ENCODE assay signal across 24 mouse cellular contexts in genomic region chr6:100139809-100140208, GRCm38 (mm10).
DNase-seq lines count a peak whose midpoint lies in the region; ATAC-seq and TF ChIP-seq lines count a peak whose summit lies in the region.
"Had no signal": no experiment of that assay in that cellular context is flagged by ENCODE, and none has a peak within 500 bp of the region (broad histone marks: within the 10 kb centered on the region; RNA-seq: fewer than 3 reads in every experiment).

No protein-coding gene starts in this region.

- dilution Hi-C loops in CH12.LX (cut with MboI; ENCODE audit: extremely low pct_ligation_motif_present, extremely low pct_unique_long_range_greater_than_20kb, low sequenced_read_pairs): no loop called here

- in situ Hi-C loops in CH12.LX (cut with MboI; ENCODE audit: low pct_ligation_motif_present, low pct_unique_long_range_greater_than_20kb, low sequenced_read_pairs): loop anchor here (10.0 kb wide), 1 partner anchor 235 kb away; no protein-coding TSS in a partner anchor

- no peak for TF ChIP-seq POLR2A in CH12.LX (IDR thresholded peaks at IDR 0.05; ENCODE audit: low read depth, low read length)

- H3K4me1 ChIP-seq in hindbrain, embryonic 14.5 days (replicated peaks; ENCODE audit: control insufficient read depth, insufficient read depth, low read length): peaks cover 27% of the 10 kb centered on the region
- peaks cover 44% of the 10 kb centered on the region for H3K4me1 ChIP-seq in hindbrain, embryonic 10.5 days (replicated peaks)
- H3K4me1 ChIP-seq in midbrain, embryonic 15.5 days: peaks cover 30% of the 10 kb centered on the region
- H3K4me1 ChIP-seq in midbrain, embryonic 11.5 days (ENCODE audit: control insufficient read depth, insufficient read depth, low read length): peaks cover 15% of the 10 kb centered on the region
- peaks cover 14 to 75% of the 10 kb centered on the region in 2 experiments for H3K4me1 ChIP-seq in CH12.LX (ENCODE audit: control insufficient read depth in 1 of 2, insufficient read depth in 2 of 2)

- no peak for TF ChIP-seq EP300 in CH12.LX (IDR thresholded peaks at IDR 0.05; ENCODE audit: low read length)

- no peak overlapping the region for H3K9ac ChIP-seq in hindbrain, embryonic 14.5 days
- H3K9ac ChIP-seq in midbrain, embryonic 15.5 days: no peak overlapping the region
- no peak overlapping the region for H3K9ac ChIP-seq in midbrain, embryonic 11.5 days (ENCODE audit: low read length)
- H3K9ac ChIP-seq in CH12.LX (ENCODE audit: insufficient read depth, low read depth): no peak overlapping the region
- H3K9ac ChIP-seq: embryonic facial prominence, embryonic 12.5 days; embryonic facial prominence, embryonic 15.5 days; forebrain, embryonic 12.5 days; hindbrain, embryonic 15.5 days; intestine, embryonic 15.5 days had no signal

- peak; percentile 58 for DNase-seq in hindbrain, embryonic 14.5 days (ENCODE audit: low spot score)
- no peak for DNase-seq in hindbrain, embryonic 10.5 days (ENCODE audit: low spot score)
- DNase-seq in midbrain, embryonic 11.5 days (ENCODE audit: low spot score, missing footprints): no peak
- DNase-seq in CH12.LX (ENCODE audit: extremely low read depth): peak; percentile 66
- DNase-seq in splenic B cell, adult 2 months (ENCODE audit: low read depth, low spot score): peak; percentile 27
- DNase-seq in neural tube, embryonic 10.5 days (ENCODE audit: extremely low spot score, low spot score): no peak
- DNase-seq: adrenal gland, adult 8-10 months; adrenal gland, postnatal 25 days; cerebellum, adult 18-20 months; cerebellum, adult 9-10 months; cerebellum, postnatal 25 days; gastrocnemius, adult 2 months; gastrocnemius, postnatal 14 days; heart, adult 11 months had no signal

- no peak overlapping the region for H3K4me2 ChIP-seq in hindbrain, embryonic 14.5 days (replicated peaks)
- H3K4me2 ChIP-seq in midbrain, embryonic 15.5 days: no peak overlapping the region
- H3K4me2 ChIP-seq in midbrain, embryonic 11.5 days: no peak overlapping the region
- peak overlapping the region; percentile 76 for H3K4me2 ChIP-seq in CH12.LX (ENCODE audit: insufficient read depth, low read depth, poor library complexity, severe bottlenecking)
- H3K4me2 ChIP-seq: embryonic facial prominence, embryonic 12.5 days; embryonic facial prominence, embryonic 15.5 days; forebrain, embryonic 12.5 days; heart, embryonic 11.5 days; hindbrain, embryonic 15.5 days; intestine, embryonic 15.5 days had no signal

- no peak for ATAC-seq in hindbrain, embryonic 14.5 days (ENCODE audit: low FRiP score)
- peak; percentile 65 for ATAC-seq in midbrain, embryonic 15.5 days (replicated peaks)
- no peak for ATAC-seq in midbrain, embryonic 11.5 days (ENCODE audit: low FRiP score)
- ATAC-seq: activated CD4-positive, CD25-positive, alpha-beta regulatory T cell, adult 4 months; CD4-positive, CD25-positive, alpha-beta regulatory T cell, adult 4 months; forebrain, embryonic 16.5 days had no signal

- H3K27ac ChIP-seq in hindbrain, embryonic 14.5 days: no peak overlapping the region
- no peak overlapping the region for H3K27ac ChIP-seq in hindbrain, embryonic 10.5 days
- H3K27ac ChIP-seq in midbrain, embryonic 15.5 days: peak overlapping the region; percentile 17; the same call in 1 of the 2 replicates
- no peak overlapping the region for H3K27ac ChIP-seq in midbrain, embryonic 11.5 days (ENCODE audit: low read depth, low read length)
- H3K27ac ChIP-seq in CH12.LX (ENCODE audit: insufficient read depth, low read depth): no peak overlapping the region
- H3K27ac ChIP-seq: embryonic facial prominence, embryonic 12.5 days; embryonic facial prominence, embryonic 15.5 days; forebrain, embryonic 12.5 days; gastrocnemius, adult 2 months; hindbrain, embryonic 15.5 days; intestine, embryonic 15.5 days had no signal

- H3K9me3 ChIP-seq in hindbrain, embryonic 14.5 days (ENCODE audit: control insufficient read depth, low read length): no peaks in the 10 kb centered on the region
- H3K9me3 ChIP-seq in hindbrain, embryonic 10.5 days: no peaks in the 10 kb centered on the region
- H3K9me3 ChIP-seq in midbrain, embryonic 15.5 days: no peaks in the 10 kb centered on the region
- no peaks in the 10 kb centered on the region for H3K9me3 ChIP-seq in midbrain, embryonic 11.5 days (ENCODE audit: control insufficient read depth, low read length)
- H3K9me3 ChIP-seq in CH12.LX (replicated peaks; ENCODE audit: low read length): no peaks in the 10 kb centered on the region
- H3K9me3 ChIP-seq: embryonic facial prominence, embryonic 12.5 days; embryonic facial prominence, embryonic 15.5 days; forebrain, embryonic 12.5 days; hindbrain, embryonic 15.5 days; intestine, embryonic 15.5 days had no signal

- H3K4me3 ChIP-seq in hindbrain, embryonic 14.5 days (replicated peaks; ENCODE audit: low read length): no peak overlapping the region
- no peak overlapping the region for H3K4me3 ChIP-seq in hindbrain, embryonic 10.5 days
- H3K4me3 ChIP-seq in midbrain, embryonic 15.5 days: no peak overlapping the region
- H3K4me3 ChIP-seq in midbrain, embryonic 11.5 days (ENCODE audit: low read depth, low read length): no peak overlapping the region
- H3K4me3 ChIP-seq in CH12.LX (replicated peaks in 1 of 3; ENCODE audit: low read depth in 2 of 3, low read length in 2 of 3, poor library complexity in 1 of 3): no peak overlapping the region
- H3K4me3 ChIP-seq: embryonic facial prominence, embryonic 12.5 days; embryonic facial prominence, embryonic 15.5 days; forebrain, embryonic 12.5 days; gastrocnemius, adult 2 months; hindbrain, embryonic 15.5 days; intestine, embryonic 15.5 days had no signal

- H3K79me2 ChIP-seq in CH12.LX (replicated peaks; ENCODE audit: control insufficient read depth, extremely low read depth, insufficient read depth, poor library complexity, severe bottlenecking): no peaks in the 10 kb centered on the region

- no peaks in the 10 kb centered on the region for H3K36me3 ChIP-seq in hindbrain, embryonic 14.5 days (replicated peaks; ENCODE audit: control insufficient read depth, insufficient read depth)
- H3K36me3 ChIP-seq in hindbrain, embryonic 10.5 days: no peaks in the 10 kb centered on the region
- no peaks in the 10 kb centered on the region for H3K36me3 ChIP-seq in midbrain, embryonic 15.5 days (replicated peaks)
- H3K36me3 ChIP-seq in midbrain, embryonic 11.5 days (ENCODE audit: control insufficient read depth, insufficient read depth, low read length): no peaks in the 10 kb centered on the region
- H3K36me3 ChIP-seq in CH12.LX (replicated peaks in 1 of 2; ENCODE audit: control insufficient read depth in 1 of 2, insufficient read depth in 1 of 2, low read length in 1 of 2): no peaks in the 10 kb centered on the region
- no peaks in the 10 kb centered on the region for H3K36me3 ChIP-seq in splenic B cell, adult 2 months (ENCODE audit: control insufficient read depth, insufficient read depth, low read length, poor library complexity, severe bottlenecking)
- H3K36me3 ChIP-seq: embryonic facial prominence, embryonic 12.5 days; embryonic facial prominence, embryonic 15.5 days; forebrain, embryonic 12.5 days; hindbrain, embryonic 15.5 days; intestine, embryonic 15.5 days had no signal

- no peak for TF ChIP-seq RAD21 in CH12.LX (IDR thresholded peaks at IDR 0.05; ENCODE audit: low read depth, low read length)

- WGBS in hindbrain, embryonic 14.5 days: 30% methylated on average over 6 of the region's 6 CpGs
- WGBS in hindbrain, embryonic 10.5 days: 44% methylated on average over 6 of the region's 6 CpGs
- 34% methylated on average over 6 of the region's 6 CpGs for WGBS in midbrain, embryonic 15.5 days
- WGBS in midbrain, embryonic 11.5 days: 39% methylated on average over 6 of the region's 6 CpGs

- peaks cover 14% of the 10 kb centered on the region for H3K27me3 ChIP-seq in hindbrain, embryonic 14.5 days (ENCODE audit: control insufficient read depth, insufficient read depth, low read length)
- H3K27me3 ChIP-seq in hindbrain, embryonic 10.5 days (ENCODE audit: insufficient read depth, poor library complexity, severe bottlenecking): peaks cover 84% of the 10 kb centered on the region
- H3K27me3 ChIP-seq in midbrain, embryonic 15.5 days (replicated peaks): 0 out of 2 replicates have a peak, but pooled peaks cover 3% of the 10 kb centered on the region
- no peaks in the 10 kb centered on the region; the same call in 1 of the 2 replicates for H3K27me3 ChIP-seq in midbrain, embryonic 11.5 days (ENCODE audit: control insufficient read depth, insufficient read depth, low read length)
- no peaks in the 10 kb centered on the region for H3K27me3 ChIP-seq in CH12.LX (replicated peaks)
- no peaks in the 10 kb centered on the region for H3K27me3 ChIP-seq in splenic B cell, adult 2 months (ENCODE audit: control insufficient read depth, insufficient read depth, low read length, poor library complexity, severe bottlenecking)
- H3K27me3 ChIP-seq: intestine, embryonic 15.5 days had no signal

- TF ChIP-seq CTCF in CH12.LX (conservative IDR thresholded peaks at IDR 0.05 in 1 of 2, IDR thresholded peaks at IDR 0.05 in 1 of 2; ENCODE audit: low read depth in 2 of 2, low read length in 2 of 2): no peak

TF ChIP-seq in CH12.LX, 34 proteins besides CTCF, POLR2A, EP300 and RAD21:
- no peak for TF ChIP-seq ZC3H11A (IDR thresholded peaks at IDR 0.05; ENCODE audit: low read depth, low read length)
- TF ChIP-seq MYC (IDR thresholded peaks at IDR 0.05; ENCODE audit: low read depth, low read length): no peak
- TF ChIP-seq NELFE (IDR thresholded peaks at IDR 0.05; ENCODE audit: low read depth, low read length): no peak
- TF ChIP-seq POLR2AphosphoS2 (IDR thresholded peaks at IDR 0.05; ENCODE audit: low read depth, low read length): no peak
- no peak for TF ChIP-seq MAFK (IDR thresholded peaks at IDR 0.05; ENCODE audit: insufficient replicate concordance, low read length)
- TF ChIP-seq E2F4 (IDR thresholded peaks at IDR 0.05; ENCODE audit: insufficient replicate concordance, low read depth, low read length): no peak
- TF ChIP-seq SMC3 (IDR thresholded peaks at IDR 0.05; ENCODE audit: low read depth, low read length): no peak
- TF ChIP-seq JUN (IDR thresholded peaks at IDR 0.05; ENCODE audit: insufficient read depth, low read depth, low read length): no peak
- no peak for TF ChIP-seq CHD1 (IDR thresholded peaks at IDR 0.05; ENCODE audit: low read depth, low read length)
- peak; percentile 44; the same call in 1 of the 2 replicates for TF ChIP-seq ETS1 (conservative IDR thresholded peaks at IDR 0.05; ENCODE audit: low read depth, low read length)
- TF ChIP-seq USF1 (IDR thresholded peaks at IDR 0.05; ENCODE audit: low read depth, low read length): no peak
- TF ChIP-seq TCF12 (IDR thresholded peaks at IDR 0.05; ENCODE audit: low read depth, low read length): peak; percentile 39; the same call in 1 of the 2 replicates
- TF ChIP-seq ELF1 (IDR thresholded peaks at IDR 0.05; ENCODE audit: low read depth, low read length): no peak
- peak; percentile 36; the same call in 1 of the 2 replicates for TF ChIP-seq MXI1 (IDR thresholded peaks at IDR 0.05; ENCODE audit: low read depth, low read length)
- no peak; the same call in 1 of the 2 replicates for TF ChIP-seq MAX (IDR thresholded peaks at IDR 0.05; ENCODE audit: low read length)

Comparison
In these comparisons a context has a peak if more than half of its experiments do, and no peak if none do; other contexts are left out.
1. DNase-seq: peak in hindbrain, embryonic 14.5 days (single experiment), CH12.LX (single experiment) and splenic B cell, adult 2 months (single experiment); none in hindbrain, embryonic 10.5 days (single experiment), midbrain, embryonic 11.5 days (single experiment) and neural tube, embryonic 10.5 days (single experiment).